Mouse (Mus musculus) B cell, adult (primary cell): Measurements from ENCODE around the gene Zar1l. TPM values are rescaled to one million over a fixed set of nuclear protein-coding genes. Genes with fewer than 3 reads are reported as not detected.

Source experiments
- total RNA-seq: library from RNA; stranded (reverse); gene quantifications from 4 replicates; pipeline ENCODE4 v1.2.4, GENCODE M21; 2023; ENCODE audit not compliant: inconsistent age

The Zar1l gene
- total RNA-seq = not detected in 4 replicates

GRCm38 (mm10) chr5:150518064-150518463 lies at the start of gene Zar1l:
Zar1l (minus strand) TSS chr5:150518164.

GRCm38 (mm10) chr5:150521937-150522866 lies 4.2 kb upstream of the Zar1l start, which contains the start of gene Brca2:
Brca2 (plus strand) TSS chr5:150522630.

Other genes starting within 250 kb of the Zar1l start
- gene Brca2, start 4.5 kb upstream of the Zar1l start, total RNA-seq = 9.4 to 14.0 TPM (median 10.5 TPM) in 4 replicates
- 135 to 168 TPM (median 143 TPM) in 4 replicates for gene N4bp2l1, start 79.0 kb upstream of the Zar1l start, total RNA-seq
- gene N4bp2l2, start 148.0 kb upstream of the Zar1l start, total RNA-seq = 149 to 162 TPM (median 155 TPM) in 4 replicates
- 52.4 to 61.0 TPM (median 54.5 TPM) in 4 replicates for gene Pds5b, start 155.6 kb upstream of the Zar1l start, total RNA-seq